Mouse (Mus musculus) embryonic facial prominence, embryonic 11.5 days (tissue): ENCODE results near the gene Agap1. TPM values are rescaled to one million over a fixed set of nuclear protein-coding genes. Genes with fewer than 3 reads are reported as not detected.

Experiments
- ATAC-seq: fragments of 200-750 bp; cut with Nextera tagmentation; replicated peaks from 2 replicates; pipeline ENCODE4 v1.8.0; 2017; ENCODE audit warnings: low read depth; ENCODE audit not compliant: insufficient number of reproducible peaks, low FRiP score, low TSS enrichment
- DNase-seq: peaks from one replicate; pipeline ENCODE4 v3.0.0-alpha.2; 2015; ENCODE audit warnings: low spot score
- H3K27ac ChIP-seq: fragments of 300-500 bp; sonication (generic); replicated peaks from 2 replicates; pipeline ENCODE4 v1.5.1; 2014; ENCODE audit warnings: mild to moderate bottlenecking, low read depth, low read length, control low read depth
- H3K27me3 ChIP-seq: fragments of 300-500 bp; sonication (generic); 2 replicates; pipeline ENCODE4 v1.6.1; 2014; ENCODE audit warnings: mild to moderate bottlenecking, low read length, moderate library complexity, mixed read lengths; ENCODE audit not compliant: control insufficient read depth, insufficient read depth
- H3K36me3 ChIP-seq: fragments of 300-500 bp; sonication (generic); replicated peaks from 2 replicates; pipeline ENCODE4 v1.6.1; 2014; ENCODE audit warnings: low read depth, mild to moderate bottlenecking, low read length, moderate library complexity, mixed read lengths; ENCODE audit not compliant: control insufficient read depth, insufficient read depth
- H3K4me1 ChIP-seq: fragments of 300-500 bp; sonication (generic); 2 replicates; pipeline ENCODE4 v1.6.1; 2014; ENCODE audit warnings: low read length, mixed read lengths; ENCODE audit not compliant: control insufficient read depth, insufficient read depth
- H3K4me2 ChIP-seq: fragments of 300-500 bp; sonication (generic); 2 replicates; pipeline ENCODE4 v1.6.1; 2014; ENCODE audit warnings: low read depth, mild to moderate bottlenecking, control low read depth, low read length, moderate library complexity
- H3K4me3 ChIP-seq: fragments of 300-500 bp; sonication (generic); 2 replicates; pipeline ENCODE4 v1.5.1; 2014; ENCODE audit warnings: low read depth, low read length, control low read depth
- H3K9ac ChIP-seq: fragments of 300-500 bp; sonication (generic); replicated peaks from 2 replicates; pipeline ENCODE4 v1.6.1; 2014; ENCODE audit warnings: mild to moderate bottlenecking, control low read depth, low read length
- H3K9me3 ChIP-seq: fragments of 300-500 bp; sonication (generic); replicated peaks from 2 replicates; pipeline ENCODE4 v1.6.1; 2016; ENCODE audit warnings: mild to moderate bottlenecking, low read length, inconsistent platforms, mixed read lengths; ENCODE audit not compliant: control insufficient read depth
- WGBS: fragments of 180-500 bp; shearing (Covaris S2); extraction: QIAGEN DNeasy Blood & Tissue Kit; methylation state at CpG from one replicate; pipeline ENCODE4 v1.1.7; 2014; 5-methylcytosine and 5-hydroxymethylcytosine counted together
- polyA plus RNA-seq: library from polyadenylated mRNA; unstranded; fragments of >200 nt; fragmentation: Nextera tagmentation; extraction: Ambion mirVana; gene quantifications from 2 replicates; pipeline ENCODE4 v1.2.1, GENCODE M21; 2014

Gene Agap1
- polyA plus RNA-seq, 1 experiment from 2014 or later: 15.4 TPM

DNA sequence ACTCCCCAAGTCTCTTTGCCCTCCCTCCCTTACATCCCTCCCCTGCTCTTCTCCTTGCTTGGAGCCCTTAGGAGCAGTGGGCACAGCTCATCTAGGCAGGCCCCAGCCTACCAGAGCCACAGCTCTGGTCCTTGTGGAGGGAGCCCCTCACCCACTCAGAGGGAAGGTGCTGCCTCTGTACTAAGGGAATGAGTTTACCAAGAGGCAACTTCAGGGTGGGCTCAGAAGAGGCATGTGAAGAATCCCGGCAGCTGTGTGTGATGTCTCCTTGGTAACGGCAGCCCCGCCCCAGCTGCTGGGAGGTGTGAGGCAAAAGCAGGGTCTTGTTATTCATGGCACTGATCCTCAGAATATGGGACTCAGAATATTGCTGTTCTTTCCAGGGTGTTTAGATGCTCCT lies 309.3 kb downstream of the Agap1 start:
- H3K9me3 ChIP-seq: no peaks in the 10 kb centered on the region
- H3K4me1 ChIP-seq: peaks cover 2% of the 10 kb centered on the region; the same call in 1 of the 2 replicates
- 21% methylated on average over 3 of the region's 3 CpGs for WGBS
- peak; percentile 61 for DNase-seq
- no peaks in the 10 kb centered on the region for H3K36me3 ChIP-seq
- peak; percentile 48; the same call in 1 of the 2 replicates for ATAC-seq
- no peak overlapping the region for H3K4me2 ChIP-seq
- no peak overlapping the region for H3K27ac ChIP-seq
- no peak overlapping the region for H3K4me3 ChIP-seq
- no peak overlapping the region for H3K9ac ChIP-seq
- no peaks in the 10 kb centered on the region for H3K27me3 ChIP-seq

DNA sequence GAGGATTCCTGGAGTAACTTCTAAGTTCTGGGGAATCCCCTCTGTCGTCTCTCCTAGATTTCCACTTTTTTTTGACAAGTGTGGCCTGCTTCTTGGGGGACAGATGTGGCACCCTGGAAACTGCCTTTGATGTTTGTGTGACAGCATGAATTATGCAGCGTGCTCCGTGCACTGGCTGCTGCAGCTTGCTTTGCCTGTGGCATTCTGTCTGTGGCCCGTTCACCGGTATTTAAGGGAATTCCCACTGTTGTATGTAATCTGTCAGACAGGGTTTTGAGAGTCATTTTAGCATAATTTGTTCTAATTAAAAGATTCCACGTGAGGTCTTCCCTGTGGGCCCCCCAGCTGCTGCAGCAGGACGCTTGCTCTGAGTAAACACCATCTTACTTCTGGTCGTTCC lies 312.3 kb downstream of the Agap1 start:
- H3K27ac ChIP-seq: no peak overlapping the region
- no peak for ATAC-seq
- DNase-seq: no peak
- H3K9ac ChIP-seq: no peak overlapping the region
- peaks cover 2% of the 10 kb centered on the region; the same call in 1 of the 2 replicates for H3K4me1 ChIP-seq
- no peaks in the 10 kb centered on the region for H3K9me3 ChIP-seq
- H3K4me3 ChIP-seq: no peak overlapping the region
- H3K36me3 ChIP-seq: no peaks in the 10 kb centered on the region
- H3K27me3 ChIP-seq: no peaks in the 10 kb centered on the region
- no peak overlapping the region for H3K4me2 ChIP-seq
- WGBS: 50% methylated on average over 8 of the region's 8 CpGs

DNA sequence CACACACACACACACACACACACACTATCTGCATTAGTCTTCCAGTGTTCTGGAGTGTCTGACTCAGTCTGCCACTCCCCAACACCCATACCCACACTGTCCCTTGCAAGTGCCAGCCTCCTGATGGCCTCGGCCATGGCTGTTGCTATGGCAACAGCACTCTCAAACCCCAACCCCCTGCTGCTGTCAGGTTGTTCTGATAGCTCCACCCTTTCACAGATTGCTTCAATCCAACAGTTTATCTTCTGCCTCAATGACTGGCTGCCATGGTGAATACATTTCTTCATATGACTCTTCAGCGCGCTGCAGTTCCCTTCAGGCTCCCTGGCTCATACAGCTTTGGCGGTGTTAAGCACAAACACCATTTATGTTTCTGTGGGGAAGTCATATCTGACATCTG lies 315.0 kb downstream of the Agap1 start:
- Histone ChIP-seq H3K4me2 (no peak overlapping the region), H3K36me3 (no peaks in the 10 kb centered on the region), H3K9ac (no peak overlapping the region), H3K4me3 (no peak overlapping the region), H3K27me3 (no peaks in the 10 kb centered on the region), H3K4me1 (no peaks in the 10 kb centered on the region; the same call in 1 of the 2 replicates), H3K9me3 (no peaks in the 10 kb centered on the region), H3K27ac (no peak overlapping the region)
- ATAC-seq (no peak), DNase-seq (no peak)
- 83% methylated on average over 4 of the region's 4 CpGs for WGBS

GRCm38 (mm10) chr1:89770298-89770697 lies 315.7 kb downstream of the Agap1 start:
- 56% methylated on average over 1 of the region's 1 CpGs for WGBS
- H3K27me3 ChIP-seq: no peaks in the 10 kb centered on the region

DNA sequence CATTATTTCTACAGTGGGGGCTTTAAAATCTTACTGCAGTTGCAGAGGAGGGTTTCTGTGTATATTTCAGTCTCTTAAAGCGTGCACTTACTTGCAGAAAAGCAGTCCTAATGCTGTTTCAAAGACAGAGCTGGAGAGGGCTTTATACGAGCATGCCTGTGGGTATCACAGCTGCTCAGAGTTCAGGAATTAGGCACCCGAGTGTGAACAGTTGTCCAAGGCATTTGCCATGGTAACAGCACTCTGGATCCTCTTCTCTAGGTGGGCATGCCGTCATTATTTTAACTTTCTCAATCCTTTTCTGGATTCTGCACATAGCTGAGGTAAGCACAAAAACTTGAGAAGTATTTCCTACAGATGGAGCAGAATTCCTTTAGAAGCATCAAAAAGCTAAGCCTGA lies 321.1 kb downstream of the Agap1 start:
- Histone ChIP-seq H3K4me2 (no peak overlapping the region), H3K4me1 (no peaks in the 10 kb centered on the region), H3K27me3 (no peaks in the 10 kb centered on the region), H3K9me3 (no peaks in the 10 kb centered on the region), H3K36me3 (no peaks in the 10 kb centered on the region), H3K9ac (no peak overlapping the region), H3K27ac (no peak overlapping the region), H3K4me3 (no peak overlapping the region)
- DNase-seq (no peak), ATAC-seq (no peak)
- WGBS: 62% methylated on average over 4 of the region's 4 CpGs

More at GRCm38 (mm10) chr1:89770298-89770697, 315.7 kb downstream of the Agap1 start:
- Histone ChIP-seq H3K36me3 (no peaks in the 10 kb centered on the region), H3K9me3 (no peaks in the 10 kb centered on the region), H3K9ac (no peak overlapping the region), H3K4me3 (no peak overlapping the region), H3K4me2 (no peak overlapping the region), H3K4me1 (no peaks in the 10 kb centered on the region; the same call in 1 of the 2 replicates), H3K27ac (no peak overlapping the region)
- ATAC-seq: no peak
- DNase-seq: no peak

GRCm38 (mm10) chr1:89780675-89781074 lies 326.1 kb downstream of the Agap1 start:
- DNase-seq (no peak), ATAC-seq (no peak)
- H3K27me3 ChIP-seq: no peaks in the 10 kb centered on the region
- no peak overlapping the region for H3K9ac ChIP-seq
- WGBS: 87% methylated on average over 2 of the region's 2 CpGs
- H3K4me1 ChIP-seq: no peaks in the 10 kb centered on the region
- no peak overlapping the region for H3K27ac ChIP-seq
- H3K4me3 ChIP-seq: no peak overlapping the region
- H3K36me3 ChIP-seq: no peaks in the 10 kb centered on the region
- no peaks in the 10 kb centered on the region for H3K9me3 ChIP-seq
- H3K4me2 ChIP-seq: no peak overlapping the region

DNA sequence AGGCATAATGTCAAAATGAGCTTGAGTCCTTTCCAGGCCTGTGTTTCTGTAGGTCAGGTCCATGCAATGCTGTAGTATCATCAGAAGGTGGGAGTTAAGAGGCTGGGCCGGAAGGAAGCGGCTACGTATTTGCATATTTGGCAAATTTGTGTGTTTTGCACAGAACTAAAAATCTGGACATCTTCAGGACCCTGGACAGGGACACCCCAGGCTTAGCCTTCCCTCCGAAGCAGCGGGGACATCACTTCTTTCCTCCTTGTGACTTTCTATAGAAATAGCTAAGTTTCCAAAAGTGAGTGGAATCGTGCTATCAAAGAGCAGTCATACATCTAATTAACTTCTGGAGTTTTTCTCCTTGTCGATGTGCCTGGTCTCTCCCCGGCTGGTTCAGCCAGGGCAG lies 327.3 kb downstream of the Agap1 start:
- H3K27ac ChIP-seq: no peak overlapping the region
- no peaks in the 10 kb centered on the region for H3K9me3 ChIP-seq
- ATAC-seq (no peak), DNase-seq (peak; percentile 75)
- H3K27me3 ChIP-seq: no peaks in the 10 kb centered on the region
- H3K4me3 ChIP-seq: no peak overlapping the region
- H3K36me3 ChIP-seq: no peaks in the 10 kb centered on the region
- no peak overlapping the region for H3K9ac ChIP-seq
- 67% methylated on average over 8 of the region's 8 CpGs for WGBS
- no peaks in the 10 kb centered on the region for H3K4me1 ChIP-seq
- no peak overlapping the region for H3K4me2 ChIP-seq

DNA sequence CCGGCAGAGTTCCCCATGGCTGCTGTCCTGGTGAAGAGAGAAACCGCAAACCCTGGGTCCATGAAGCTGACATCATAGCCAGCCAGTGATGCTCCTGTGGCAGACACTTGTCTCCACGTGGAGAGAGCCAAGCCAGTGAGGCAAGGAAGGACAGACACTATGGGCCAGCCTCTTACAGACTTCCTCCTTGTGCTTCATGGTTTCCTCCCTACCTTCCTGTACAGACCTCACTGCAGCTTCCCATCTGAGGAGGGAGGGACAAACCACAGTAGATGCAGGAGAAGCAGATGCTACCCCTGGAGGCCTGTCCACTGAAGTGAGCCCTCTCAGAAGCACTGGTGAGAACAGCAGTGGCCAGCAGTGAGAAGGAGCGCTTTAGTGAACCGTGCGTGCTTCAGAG lies 332.2 kb downstream of the Agap1 start:
- no peak overlapping the region for H3K4me2 ChIP-seq
- 88% methylated on average over 6 of the region's 6 CpGs for WGBS

More for the DNA sequence above, 332.2 kb downstream of the Agap1 start:
- H3K27ac ChIP-seq: no peak overlapping the region
- H3K4me1 ChIP-seq: no peaks in the 10 kb centered on the region
- no peaks in the 10 kb centered on the region for H3K9me3 ChIP-seq
- no peaks in the 10 kb centered on the region for H3K27me3 ChIP-seq
- ATAC-seq (no peak), DNase-seq (no peak)
- H3K9ac ChIP-seq: no peak overlapping the region
- H3K36me3 ChIP-seq: no peaks in the 10 kb centered on the region
- H3K4me3 ChIP-seq: no peak overlapping the region
